Mouse (Mus musculus): ENCODE measurements around the gene Orc1.

DNA sequence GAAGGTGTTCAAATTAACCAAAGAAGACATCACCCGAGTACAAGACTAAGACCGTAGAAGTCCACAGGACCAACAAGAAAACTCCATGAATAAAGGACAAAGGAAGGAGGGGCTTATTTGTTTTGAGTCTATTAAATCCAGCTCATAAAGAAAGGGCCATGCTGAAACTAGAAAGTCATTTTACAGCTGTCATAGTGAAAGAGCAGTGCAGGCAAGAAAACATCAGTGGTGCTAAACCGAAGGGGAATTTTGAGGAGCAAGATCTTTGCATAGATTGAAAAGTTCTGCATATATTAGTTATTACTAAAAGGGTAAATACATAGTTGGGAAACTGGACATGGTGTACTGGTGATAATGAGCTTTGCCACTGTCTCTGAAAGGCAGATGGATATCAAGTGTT lies 58.5 kb downstream of the Orc1 start:
- TF ChIP-seq CTCF (IDR thresholded peaks at IDR 0.05; ENCODE audit: insufficient read depth, low read length): no peak
- no peak for TF ChIP-seq POLR2A (IDR thresholded peaks at IDR 0.05; ENCODE audit: borderline replicate concordance, extremely low read depth, low read depth, low read length)

Measured in lung, adult 2 months (tissue).